Mouse (Mus musculus) fibroblast of lung, adult 2 months (primary cell): ENCODE results near the gene Defb30.

Source experiments
- DNase-seq: peaks from one replicate; pipeline ENCODE4 v3.0.0-alpha.2; 2011; ENCODE audit warnings: low read depth

Defb30 gene

DNA sequence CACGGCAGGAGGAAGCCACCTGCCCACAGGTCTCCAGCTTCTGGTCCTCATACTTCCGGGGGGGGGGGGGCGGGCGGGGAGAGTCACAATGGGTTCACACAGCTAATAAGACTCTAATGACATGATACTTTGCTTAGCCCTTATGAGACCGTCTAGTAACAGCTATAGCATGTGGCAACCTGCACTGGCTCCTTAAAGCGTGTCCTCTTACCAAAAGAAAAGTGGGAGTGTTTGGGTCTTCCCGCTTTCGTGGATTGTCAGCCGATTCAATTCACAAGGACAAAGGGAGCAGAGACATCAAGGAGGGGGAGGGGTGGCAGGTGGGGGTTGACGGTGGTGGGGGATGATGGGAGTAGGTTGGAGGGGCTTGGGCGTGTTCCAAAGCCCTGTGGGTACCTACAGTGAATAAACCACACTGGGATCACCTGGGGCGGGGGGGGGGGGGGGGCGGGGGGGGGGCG is at the start of gene Defb30:
Defb30 (minus strand) TSS at position 51 of the 461 bp plus-strand sequence.
- DNase-seq: no peak

DNA sequence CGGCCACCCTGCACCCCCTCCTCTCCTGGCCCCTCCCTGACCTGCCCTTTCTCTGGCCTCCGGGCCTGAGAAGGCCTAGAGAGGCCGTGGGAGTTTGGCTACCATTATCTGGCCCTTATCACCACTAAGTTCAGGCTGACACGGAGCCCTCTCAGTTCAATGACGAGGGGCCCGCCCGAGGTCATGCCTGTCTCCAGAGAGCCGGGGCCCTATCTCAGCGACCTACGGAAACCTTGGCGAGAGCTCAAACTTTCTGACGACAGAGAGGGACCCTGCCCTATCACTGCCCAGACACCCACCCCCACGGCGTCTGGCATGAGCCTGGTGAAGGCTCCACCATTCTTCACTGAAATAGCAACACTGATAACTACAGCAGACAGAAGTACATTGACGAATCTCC is 17.9 kb upstream of the Defb30 start:
- no peak for DNase-seq

DNA sequence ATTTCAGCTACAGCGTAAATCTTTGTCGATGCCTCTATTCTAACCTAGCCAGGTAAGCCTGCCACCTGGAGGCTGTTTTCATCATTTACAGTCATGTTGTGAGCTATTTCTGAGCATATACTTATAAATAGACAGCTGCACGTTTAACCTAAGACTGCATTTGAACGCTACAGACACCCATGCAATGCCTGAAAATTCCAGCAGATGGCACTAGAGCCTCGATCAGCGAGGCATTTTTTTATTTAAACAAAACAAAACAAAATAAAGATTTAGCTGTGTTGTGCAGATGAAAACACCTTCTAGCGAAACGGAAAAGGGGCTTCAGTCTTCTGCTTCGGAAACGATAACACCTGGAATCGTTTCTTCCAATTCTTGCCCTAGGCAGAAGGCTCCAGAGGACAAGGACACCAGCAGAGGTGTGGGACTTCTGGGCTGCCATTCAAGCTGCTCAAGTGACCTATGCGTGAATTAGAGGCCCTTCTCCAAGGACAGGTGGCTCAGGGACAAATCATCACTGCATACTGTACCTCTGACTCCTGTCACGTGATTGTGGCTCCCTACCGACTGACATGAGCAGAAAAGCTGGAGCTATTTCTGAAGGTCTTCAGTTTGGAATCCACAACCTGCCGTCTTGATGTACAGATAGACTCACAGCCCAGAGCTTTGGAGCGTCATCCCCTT is 17.0 kb upstream of the Defb30 start:
- DNase-seq: peak; percentile 46

DNA sequence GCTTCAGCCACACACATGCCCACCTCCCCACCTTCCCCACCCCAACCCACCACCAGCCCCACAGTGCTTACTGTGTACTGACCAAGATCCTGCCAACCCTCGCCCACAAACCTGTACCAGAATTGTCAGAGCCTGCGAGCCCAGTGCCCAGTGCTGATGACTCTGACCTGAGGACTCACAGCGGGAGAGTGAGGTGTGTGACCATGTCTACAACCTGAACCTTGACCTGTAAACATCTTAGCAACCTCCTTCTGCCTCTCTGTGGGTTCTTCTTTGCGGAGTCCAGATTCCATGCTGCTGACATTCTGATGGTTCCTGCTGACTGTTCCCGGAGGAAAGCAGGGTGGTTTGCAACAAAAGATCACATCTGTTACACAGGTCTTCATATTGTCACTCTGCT is 15.6 kb upstream of the Defb30 start:
- no peak for DNase-seq

DNA sequence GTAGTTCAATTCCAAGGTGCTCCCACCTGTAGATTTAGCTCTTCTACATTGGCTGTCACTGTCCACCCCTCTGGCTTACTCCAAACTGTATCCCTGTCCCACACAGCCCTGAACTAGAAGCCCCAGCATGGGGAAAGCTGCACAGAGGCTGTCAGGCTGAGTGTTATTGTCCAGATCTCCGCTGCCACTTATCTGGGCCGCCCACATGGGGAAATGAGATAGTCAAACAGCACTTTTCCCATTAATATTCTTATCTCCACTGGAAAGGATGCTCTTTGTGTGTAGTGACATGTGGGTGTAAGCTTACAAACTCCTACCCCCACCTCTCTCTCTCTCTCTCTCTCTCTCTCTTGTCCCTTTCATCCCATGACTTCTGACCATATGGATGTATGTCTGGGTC is 12.4 kb upstream of the Defb30 start:
- DNase-seq: no peak

DNA sequence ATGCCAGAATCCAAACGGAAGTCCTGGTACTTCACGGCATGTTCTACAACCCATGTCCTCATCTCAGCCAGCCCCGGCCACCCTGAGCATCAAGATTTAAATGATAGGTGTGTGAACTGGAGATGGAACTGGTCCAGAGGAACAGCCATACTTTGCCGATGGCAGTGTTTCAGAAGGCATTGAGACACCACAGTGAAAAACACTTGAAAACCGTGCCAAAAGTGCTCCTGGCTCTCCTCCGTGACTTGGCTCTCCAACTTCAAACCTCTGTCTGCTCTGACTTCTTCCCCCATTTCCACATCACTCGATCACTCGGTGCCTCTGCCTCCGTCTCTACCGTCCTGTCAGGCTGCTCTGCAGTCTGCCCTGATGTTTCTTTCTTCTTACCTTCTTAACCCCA is 10.6 kb upstream of the Defb30 start:
- DNase-seq: no peak

DNA sequence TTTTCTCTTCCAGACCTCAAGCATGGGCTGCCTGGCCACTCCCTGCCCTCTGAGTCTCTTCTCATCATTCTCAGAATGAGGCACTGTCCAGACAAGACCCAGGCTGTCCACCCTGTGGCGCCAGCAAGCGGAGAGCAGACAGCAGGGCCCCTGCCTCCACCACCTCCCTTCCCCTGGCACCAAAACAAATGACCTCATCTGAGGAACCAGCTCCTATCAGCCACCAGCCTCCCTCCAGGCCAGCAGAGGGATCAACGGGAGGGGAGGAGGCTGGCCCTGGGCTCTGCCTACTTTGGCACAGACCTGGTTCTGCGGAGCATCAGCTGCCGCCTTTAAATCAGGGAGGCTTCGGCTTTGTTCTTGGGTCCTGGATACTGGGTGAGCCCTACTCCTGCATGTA is 5.0 kb upstream of the Defb30 start:
- peak; percentile 51 for DNase-seq

DNA sequence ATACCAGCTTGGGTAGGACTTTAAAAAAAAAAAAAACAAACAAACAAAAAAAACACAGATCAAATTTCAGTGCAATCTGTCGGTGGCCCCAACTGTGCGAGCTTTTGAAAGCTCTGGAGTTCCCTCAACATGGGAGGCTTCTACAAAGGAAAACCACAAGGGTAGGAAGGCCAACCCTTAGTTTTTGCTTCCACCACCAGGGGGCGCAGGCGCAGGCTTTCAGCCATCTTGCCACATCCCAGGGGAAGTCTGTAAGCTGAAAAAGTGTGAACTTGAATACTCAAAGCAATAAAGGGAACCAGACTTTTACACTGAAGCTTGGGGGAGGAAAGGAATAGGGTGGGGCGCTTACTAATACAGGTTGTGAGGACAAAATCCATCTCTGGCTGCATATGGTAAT is 1.0 kb upstream of the Defb30 start:
- peak; percentile 27 for DNase-seq

DNA sequence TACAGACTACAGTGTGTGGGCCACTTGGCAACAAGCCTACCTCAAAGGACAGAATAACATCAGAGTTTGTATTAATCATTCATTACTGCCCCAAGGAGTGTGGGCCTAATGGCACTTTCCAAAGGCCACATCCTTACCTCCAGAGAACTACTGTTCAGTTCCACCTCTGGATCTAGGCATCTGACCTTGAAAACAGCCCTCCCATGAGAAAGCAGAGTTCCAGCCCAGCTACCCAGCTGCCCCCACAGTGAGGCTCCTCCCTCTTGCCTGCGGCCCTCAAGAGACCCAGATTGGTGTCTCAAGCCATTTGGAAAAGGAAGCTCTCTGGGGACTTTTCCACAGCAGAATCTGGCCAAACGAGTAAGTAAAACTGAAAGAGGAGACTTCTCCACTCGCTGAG is 3.1 kb downstream of the Defb30 start, which contains the start of gene Defb42:
Defb42 (plus strand) TSS at position 301 of the 400 bp plus-strand sequence.
- no peak for DNase-seq

DNA sequence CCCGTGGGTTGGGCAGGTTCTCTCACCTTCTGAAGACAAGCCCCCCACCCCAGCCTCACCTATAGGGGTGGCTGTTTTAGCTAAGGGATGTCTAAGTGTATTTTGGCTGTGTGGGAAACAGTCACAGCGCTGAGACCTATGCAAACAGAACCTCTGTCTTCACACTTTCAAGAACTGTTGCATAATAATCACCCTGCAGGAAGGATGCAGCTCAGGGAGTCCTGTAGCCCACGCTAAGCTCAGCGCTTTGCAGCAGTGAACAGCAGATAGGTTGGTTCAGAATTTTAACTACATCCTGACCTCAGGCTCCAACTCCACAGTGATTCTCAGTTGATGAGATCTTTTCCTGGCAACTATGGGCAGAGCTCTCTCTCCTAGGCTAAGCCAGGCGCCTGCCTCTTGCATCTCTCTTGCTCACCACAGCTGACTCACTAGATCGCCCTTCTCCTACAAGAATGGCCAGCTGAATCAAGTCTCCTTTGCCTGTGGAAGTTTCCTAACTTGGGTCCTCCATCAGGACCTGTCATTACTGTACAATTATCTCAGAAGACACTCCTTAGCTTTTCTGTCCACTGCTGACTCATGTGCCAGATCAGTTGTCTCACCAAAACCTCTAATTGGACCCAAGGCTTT is 29.1 kb downstream of the Defb30 start:
- peak; percentile 58 for DNase-seq

DNA sequence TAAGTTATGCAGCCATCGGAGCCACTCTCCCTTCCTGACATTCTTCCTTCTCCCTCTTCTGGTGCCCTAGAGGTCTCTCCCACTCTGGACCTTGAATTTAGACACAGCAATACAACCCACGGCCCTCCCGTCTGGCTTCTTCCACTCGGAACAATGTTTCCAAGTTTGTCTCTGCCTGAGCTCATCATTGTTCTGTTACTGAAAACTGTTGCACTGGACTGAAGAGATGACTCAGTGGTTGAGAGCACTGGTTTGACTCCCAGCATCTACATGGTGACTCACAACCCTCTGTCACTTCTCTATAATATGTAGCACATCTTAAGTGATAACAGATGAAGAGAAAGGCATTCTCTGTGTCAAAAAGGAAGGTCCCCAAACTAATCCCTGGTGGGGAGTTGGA is 35.1 kb downstream of the Defb30 start:
- DNase-seq: peak; percentile 18

DNA sequence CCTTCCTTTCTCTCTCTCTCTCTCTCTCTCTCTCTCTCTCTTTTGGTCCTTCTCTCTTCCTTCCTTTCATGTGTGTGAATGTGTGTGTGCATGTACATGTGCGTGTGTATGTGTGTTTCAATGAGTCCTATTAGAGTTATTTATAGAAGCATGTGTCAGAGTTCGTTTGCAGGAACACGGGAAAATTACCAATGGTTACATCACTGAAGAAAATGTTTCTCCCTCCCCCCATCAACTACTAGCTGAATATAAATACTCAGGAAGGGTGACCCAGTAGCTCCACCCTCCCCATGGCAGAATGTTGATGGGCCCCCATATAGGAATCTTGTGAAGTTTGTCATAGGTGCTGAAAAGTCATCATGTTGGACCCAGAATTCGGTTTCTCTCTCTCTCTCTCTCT is 36.7 kb downstream of the Defb30 start:
- no peak for DNase-seq

DNA sequence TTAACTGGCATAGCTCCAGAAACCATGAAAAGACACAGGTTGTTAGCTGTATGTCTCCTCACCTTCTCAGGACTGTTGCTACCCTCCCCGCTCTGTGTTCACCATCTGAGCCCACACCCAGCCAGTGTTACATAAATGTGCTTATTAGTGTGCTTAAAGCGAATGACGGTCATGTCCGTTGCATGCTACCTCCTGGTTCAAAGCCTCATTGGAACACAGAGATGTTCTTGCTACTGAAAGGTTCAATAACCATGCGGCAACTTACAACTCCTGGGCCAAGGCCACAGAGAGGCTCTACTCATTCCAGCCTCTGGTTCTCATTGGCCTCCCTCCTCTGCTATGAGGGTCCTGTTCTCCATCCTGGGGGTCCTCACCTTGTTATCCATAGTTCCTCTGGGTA is 38.3 kb downstream of the Defb30 start, which contains the start of gene Defb43:
Defb43 (plus strand) TSS at position 301 of the 400 bp plus-strand sequence.
- no peak for DNase-seq

DNA sequence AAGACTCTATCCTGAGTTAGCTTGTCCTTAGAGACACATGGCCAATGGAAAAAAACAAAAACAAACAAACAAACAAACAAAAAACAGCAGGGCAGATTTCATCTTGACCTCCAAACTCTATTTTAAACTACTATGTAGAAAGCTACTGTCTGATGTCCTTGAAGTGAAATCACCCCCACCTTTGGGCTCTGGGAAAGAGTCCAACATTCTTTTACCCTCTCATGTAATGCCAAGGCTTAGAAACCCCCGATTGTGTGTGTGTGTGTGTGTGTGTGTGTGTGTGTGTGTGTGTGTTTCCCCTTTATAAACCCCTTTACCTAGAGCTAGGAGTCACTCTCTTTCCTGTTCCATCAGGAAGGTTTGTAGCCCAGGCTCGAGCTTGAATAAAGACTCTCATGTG is 47.2 kb downstream of the Defb30 start:
- DNase-seq: no peak

DNA sequence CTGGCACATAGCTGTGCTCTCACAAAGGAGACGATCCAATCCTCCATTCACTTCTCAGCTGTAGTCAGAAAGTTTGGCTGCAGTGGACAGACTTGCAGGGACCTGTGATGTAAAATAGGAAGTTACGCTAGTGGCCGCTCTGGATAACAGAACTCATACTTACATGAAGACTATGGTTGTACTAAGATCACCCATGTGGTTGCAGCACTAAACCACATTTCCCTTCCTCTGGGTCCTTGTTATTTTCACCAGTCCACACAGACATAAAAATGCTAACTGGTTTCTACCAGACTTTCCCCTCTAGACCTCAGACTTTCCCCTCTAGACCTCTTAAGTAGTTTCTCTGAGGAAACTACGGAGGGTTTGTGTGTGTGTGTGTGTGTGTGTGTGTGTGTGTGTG is 50.8 kb downstream of the Defb30 start:
- no peak for DNase-seq

DNA sequence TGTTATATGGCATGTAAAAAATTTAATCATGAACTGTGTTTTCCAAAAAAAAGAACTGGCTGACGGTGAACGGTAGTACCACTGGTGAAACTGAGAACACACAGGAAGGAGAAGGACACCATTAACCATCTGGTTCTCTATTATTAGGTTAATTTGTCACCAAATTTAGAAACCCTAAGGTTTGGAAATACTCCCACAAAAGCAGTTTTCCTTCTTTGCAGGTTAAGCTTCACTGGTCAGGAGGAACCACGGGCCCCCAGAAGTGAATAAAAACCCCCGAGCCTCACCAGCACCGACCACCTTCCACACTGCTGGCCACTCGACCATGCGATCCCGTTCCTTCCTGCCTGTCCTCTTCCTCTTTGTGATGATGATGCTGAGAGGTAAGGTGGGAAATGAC is 52.0 kb downstream of the Defb30 start, which contains the start of gene Defb47:
Defb47 (plus strand) TSS at position 301 of the 400 bp plus-strand sequence.
- DNase-seq: no peak

DNA sequence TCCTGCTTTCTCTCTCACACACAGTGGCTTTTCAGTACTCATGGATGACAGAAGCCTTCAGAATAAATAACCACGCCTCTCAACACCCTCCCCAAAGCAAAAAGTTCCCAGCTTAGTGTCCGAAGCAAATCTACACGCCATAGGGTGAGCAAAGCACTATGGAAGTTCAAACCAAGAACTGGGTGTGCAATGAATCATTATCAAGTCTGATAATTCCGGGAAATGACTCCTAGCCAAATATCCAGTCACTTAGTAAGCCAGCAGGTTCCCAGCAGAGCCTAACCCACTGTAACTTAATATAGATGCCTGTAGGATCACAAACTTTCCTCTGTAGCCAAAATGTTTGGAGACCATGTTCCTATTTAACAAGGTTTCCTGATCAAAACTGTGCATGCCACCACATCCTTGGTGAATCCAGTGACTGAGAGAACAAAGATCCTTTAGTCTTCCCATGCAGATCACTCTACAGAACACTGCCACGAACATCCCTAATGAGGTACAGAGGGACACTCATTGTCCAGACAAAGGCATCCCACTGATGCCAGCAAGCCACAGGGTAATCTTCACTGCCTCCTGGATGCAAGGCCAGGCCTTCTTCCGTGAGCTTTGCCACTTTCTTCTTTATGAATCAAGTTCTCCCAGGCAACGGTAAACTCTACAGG is 57.8 kb downstream of the Defb30 start:
- DNase-seq: peak; percentile 27

DNA sequence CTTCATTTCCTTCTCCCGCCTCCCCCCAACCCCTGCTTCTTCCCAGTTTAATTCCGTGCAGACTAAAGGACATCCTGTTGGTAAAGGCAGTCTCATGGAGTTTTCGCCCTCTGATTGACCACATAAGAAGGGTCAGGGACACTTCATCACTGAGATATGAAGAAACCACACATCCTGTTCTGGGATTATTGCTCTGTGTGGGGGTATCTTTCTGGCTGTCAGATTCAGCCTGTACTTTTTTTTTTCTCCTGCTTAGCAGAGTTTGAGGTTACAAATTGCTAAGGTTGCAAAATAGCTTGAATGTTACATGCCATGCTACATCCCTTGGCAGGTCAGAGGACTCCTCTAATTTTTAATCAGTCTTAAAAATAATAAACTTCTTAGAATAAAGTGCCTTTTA is 58.5 kb downstream of the Defb30 start:
- DNase-seq: peak; percentile 13

DNA sequence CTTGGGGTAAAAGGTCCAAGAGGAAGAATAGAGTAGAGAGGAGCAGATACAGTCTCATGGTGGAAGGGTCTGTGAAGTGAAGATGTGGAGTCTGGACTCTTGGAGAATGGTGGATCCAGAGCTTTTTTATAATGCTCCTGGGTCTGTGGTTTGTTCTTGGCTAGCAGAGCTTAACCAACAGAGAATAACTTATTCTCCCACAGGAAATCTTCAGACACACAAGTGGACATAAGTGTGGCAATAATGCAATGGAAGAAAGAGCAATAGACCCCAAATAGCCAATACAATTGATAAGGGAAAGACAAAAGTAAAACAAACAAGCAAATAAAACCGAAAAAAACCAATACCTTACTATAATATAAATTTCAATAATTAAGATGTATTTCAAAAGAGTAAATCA is 65.3 kb downstream of the Defb30 start, which contains the start of gene Defb48:
Defb48 (minus strand) TSS at position 101 of the 400 bp plus-strand sequence.
- DNase-seq: no peak
